Mouse (Mus musculus) adrenal gland, postnatal 36 days (tissue): ENCODE measurements around the gene B830017H08Rik. TPM values are rescaled to one million over a fixed set of nuclear protein-coding genes. Genes with fewer than 3 reads are reported as not detected.

Experiments used
- DNase-seq, 2 experiments: peaks; one replicate each; pipeline ENCODE4 v3.0.0; 2021; ENCODE audit warnings: mixed read lengths in 1 of 2
- total RNA-seq, 2 experiments: library from RNA; stranded (reverse); gene quantifications; 2 replicates each; pipeline ENCODE4 v1.2.3; 2021

B830017H08Rik gene
- total RNA-seq, 2 experiments from 2014 or later = not detected

DNA sequence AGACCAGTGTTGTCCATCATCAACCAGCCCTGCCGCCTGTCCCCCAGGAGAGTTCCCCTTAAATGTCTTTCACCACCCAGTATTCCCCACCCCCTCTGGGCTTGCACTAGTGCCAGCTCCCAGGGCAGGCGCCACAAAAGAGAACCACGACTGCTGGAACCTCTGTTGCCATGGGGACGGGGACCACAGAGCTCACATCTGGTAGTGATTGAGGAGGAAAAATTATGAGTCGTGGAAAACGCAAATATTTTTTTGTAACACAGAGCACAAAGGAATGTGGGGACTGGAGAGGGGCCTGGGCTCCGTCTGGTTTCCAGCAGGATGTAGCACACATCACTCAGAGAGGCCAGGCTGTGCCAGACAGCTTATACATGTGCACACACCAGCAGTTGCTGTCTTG lies 23.2 kb upstream of the B830017H08Rik start:
- DNase-seq = no peak

DNA sequence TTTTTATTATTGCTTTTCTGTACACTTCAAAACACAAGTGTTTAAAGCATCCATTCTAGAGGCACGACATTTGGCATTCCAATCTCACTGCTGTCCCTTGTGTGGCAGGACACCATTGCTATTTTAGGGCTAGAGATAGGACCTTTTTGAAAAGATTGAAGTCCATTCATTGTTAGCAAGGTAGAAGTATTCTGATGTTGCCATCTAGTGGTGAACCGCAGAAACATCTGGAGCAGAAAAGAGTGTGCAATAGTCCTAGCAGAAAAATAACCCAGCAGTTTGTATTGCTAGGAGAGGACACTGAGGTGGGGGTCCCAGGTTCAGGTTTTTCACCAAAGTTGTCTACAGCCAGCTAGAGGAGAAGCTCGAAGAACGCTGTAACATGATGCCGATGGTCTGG lies 20.8 kb upstream of the B830017H08Rik start:
- peak in 1 of 2 experiments; percentile 38 for DNase-seq

DNA sequence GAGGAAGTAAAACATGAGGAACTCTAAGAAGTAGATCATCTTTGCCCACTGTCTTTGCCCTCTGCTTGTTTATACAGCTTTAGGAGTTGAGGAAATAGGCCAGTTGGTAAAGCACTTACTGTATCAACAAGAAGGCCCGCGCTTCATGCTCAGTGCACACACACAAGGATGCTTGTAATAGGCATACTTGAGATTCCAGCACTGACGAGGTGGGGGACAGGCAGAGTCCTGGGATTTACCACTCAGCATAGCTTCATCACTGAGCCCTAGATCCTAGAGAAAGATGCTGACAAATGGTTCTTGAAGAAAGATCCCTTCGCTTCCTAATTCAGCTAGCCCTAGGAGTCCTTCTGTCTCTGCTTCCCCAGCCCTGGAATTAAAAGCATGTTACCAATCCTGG lies 19.7 kb upstream of the B830017H08Rik start:
- no peak for DNase-seq

DNA sequence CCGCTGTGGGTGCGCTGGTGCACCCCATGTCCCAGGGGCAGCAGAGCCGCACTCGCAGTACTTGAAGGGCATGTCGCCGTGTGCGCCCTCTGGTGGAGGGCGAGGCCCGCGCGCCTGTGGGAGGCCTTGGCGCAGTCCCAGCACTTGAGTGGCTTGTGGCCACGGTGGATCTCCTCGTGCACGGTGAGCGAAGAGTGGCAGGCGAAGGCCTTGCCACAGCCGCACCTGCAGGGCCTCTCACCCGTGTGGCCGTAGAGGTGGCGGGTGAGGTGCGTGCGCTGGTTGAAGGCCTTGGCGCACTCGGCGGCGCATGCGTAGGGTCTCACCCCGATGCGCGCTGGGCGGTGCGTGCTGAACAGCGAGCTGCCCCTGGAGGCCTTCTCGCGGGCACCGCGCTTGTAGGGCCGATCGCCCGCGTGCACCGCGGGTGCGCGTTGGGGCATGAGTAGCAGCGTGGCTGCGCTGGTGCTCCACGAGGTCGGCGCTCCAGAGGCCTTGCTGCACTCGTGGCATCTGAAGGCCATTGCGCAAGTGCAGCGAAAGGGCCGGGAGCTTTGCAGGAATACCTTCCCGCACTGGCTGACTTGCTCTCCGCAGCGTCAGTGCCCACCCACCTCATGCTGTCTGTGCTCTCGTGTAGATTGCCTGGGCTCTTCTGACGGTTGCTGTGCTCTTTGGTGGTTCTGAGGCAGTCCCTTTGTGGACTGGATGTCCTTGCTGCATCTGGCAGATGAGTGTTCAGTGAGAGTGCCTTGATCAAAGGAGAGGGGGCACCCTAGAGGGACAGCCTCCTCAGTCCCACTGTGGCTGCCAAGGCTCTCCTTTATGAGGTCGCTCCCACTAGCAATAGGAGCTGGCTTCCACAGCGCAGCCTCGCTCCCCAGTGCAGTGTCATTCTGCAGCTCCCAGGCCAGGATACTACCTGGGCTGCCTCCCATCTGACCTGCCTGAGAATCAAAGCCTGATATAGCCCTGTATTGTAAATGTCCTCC lies 17.2 kb upstream of the B830017H08Rik start:
- peak; percentile 69 to 79 for DNase-seq

DNA sequence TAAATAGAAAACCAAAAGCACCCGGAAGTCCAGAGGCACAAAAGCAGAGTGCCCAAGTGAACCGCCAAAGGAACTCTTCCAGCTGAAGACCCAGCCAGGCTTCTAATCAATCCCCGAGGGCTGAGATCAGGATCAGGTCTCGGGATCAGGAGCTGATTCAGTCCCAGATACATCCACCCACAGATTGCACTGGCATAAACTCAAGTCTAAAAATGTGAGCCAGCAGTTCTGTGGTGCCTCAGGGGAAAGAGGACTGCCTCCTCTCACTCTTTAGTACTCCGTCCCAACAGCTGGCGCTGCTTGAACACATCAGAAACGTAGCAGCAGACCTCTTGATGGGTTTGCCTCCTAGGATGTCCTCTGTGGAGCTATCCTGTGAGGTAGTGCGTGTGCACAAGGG lies 16.4 kb upstream of the B830017H08Rik start:
- no peak for DNase-seq

DNA sequence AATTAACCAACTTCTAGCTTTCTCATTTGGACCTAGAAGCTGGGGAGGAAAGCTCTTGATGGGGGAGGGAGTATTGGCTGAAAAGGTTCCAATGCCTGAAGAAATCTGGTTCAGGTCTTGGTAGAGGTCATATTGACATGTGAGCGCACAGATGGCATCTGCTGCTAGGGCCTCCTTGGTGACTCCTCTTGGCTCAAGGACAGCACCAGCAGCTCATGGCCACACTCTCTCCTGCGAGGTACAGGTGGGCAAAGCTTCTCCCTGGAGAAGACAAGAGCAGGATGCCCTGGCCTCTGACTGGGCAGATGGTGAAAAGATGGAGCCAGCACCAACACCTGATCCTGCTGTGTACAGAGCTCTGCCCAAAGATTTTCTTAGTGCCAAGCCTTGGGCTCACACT lies 6.4 kb upstream of the B830017H08Rik start:
- DNase-seq = no peak

DNA sequence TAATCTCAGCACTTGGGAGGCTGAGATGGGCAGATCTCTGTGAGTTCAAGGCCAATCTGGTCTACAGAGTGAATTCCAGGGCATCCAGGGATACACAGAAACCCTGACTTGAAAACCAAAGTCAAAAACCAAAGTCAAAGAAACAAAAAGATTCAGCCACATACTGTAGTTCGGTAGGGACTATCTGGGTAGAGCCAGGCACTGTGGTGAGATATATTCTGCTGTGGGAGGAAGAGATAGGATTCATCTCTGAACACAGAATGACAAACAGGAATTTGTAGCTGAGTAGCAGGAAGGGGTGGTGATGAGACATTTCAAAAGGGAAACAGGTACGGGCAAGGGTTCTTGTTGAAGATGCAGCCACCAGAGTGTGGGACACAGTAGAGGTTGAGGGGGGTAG lies 4.7 kb upstream of the B830017H08Rik start:
- DNase-seq = no peak

DNA sequence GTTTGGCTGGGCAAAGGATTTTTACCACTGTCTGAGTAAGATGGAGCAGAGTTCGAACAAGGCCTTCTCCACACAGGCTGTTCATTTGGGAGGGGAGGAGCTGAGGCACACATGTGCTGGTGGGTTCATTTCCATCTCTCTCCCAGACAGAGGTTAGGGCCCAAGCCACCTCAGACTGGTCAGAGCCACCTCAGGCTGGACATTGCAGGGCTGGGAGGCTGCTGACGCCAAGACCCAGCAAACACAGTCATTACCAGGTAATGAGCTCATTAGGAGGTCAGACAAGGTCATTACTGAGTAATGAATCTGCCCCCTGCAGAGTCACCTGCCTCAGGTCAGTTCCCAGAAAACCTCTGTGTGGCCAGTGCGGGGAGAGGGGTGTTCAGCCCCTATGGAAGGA lies 4.1 kb upstream of the B830017H08Rik start:
- no peak for DNase-seq

DNA sequence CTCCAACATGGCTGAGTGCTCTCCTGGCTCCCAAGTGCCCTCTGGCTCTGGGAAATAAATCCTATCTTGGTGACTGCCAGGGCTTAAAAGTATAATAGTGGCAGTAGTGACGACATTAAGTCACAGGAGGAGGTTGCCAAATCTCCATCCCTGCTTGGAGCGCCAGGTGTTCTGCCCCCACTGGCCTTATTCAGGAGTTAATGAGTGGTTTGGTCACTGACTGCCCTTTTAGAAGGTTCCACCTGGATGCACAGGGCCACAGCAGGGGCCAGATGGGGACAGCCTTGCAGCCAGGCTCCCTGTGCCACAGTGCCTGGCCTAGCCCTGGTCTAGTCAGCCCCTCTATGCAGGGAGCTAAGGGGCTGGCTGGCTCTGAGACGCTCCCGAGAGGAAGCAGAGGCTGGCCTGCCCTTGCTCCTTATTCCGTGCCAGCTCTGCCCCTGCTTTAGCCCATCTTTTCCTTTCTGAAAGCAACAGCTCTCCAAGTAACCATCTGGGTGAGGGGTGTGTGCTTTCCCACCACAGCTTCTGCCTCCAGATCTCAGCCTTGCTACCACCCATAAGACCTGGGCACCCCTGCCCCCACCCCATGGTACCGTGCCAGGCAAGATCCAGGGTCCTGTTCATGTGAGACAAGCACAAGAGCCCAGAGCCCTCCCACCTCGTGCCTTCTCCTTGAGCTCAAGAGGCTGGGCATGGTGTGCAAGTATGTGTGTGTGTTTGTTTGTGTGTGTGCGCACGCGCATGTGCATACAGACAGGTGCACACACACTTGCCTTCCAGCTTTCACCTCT lies 2.3 kb upstream of the B830017H08Rik start:
- DNase-seq = no peak

DNA sequence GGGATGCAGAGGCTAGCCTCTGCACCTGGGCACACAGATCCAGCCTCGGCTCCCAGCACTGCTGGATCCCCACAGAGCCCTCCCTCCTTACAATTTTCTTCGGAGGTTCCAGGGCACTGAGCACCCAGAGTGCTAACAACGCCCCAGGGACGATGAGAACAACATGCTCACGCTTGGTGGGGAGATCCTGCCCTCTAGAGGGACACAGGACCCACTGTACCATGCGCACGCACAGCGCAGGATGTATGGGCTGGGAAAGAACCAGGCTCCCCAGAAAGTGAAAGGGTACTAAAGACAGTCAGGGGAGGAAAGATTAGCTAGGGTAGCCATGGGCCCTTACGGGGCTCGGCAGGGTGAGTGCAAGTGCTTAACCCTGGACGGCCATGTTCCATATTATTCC lies 1.1 kb upstream of the B830017H08Rik start:
- no peak for DNase-seq

DNA sequence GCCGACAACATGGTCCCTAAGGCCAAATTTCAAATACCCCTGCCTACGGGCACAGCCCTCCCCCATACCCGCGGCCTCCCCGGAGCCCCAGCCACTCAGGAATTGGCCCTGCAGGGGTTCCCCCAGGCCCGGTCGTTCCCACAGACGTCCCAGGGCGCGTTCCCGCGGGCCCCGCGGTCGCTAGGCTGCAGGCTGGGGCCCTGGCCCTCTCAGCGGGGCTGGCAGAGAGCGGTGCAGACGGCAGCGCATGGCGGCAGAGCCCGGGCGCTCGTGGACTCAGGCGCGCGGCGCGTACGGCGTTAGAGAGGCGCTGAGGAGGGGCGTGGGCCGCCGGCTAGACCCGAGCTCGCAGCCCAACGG lies 380 bp downstream of the B830017H08Rik start:
- peak; percentile 25 to 39 for DNase-seq

DNA sequence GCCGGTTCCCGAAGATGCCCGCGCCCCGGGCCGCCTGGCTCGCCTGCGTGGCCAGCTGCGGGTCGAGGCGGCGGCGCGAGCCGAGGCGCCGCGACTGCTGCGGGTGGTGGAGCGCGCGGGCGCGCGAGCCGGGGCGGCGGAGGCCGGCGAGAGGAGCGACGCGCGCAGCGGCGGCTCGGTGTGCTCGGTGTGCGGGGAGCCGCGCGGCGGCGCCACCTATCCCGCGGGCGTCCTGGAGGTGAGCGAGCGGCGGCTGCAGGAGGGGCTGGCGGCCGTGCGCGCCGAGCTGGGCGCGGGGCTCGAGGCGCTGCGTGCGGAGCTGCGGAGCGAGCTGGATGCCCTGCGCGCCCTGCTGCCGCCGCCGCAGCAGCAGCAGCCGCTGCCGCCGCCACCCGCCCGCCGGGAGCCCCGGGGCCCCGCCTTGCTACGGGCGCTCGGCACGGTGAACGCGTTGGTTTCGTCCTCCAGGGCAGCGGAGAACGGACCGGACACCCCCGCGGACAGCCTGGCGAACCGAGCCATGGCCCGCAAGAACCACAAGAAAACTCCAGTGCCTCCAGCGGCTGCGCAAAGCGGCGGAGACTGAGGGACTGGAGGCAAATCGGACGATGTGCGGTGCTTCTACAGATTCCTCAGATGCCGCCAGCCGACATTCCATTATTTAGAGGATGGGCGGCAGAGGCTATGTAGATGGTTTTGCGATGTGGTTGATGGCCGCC lies 919 bp downstream of the B830017H08Rik start:
- DNase-seq = peak; percentile 25 to 36

DNA sequence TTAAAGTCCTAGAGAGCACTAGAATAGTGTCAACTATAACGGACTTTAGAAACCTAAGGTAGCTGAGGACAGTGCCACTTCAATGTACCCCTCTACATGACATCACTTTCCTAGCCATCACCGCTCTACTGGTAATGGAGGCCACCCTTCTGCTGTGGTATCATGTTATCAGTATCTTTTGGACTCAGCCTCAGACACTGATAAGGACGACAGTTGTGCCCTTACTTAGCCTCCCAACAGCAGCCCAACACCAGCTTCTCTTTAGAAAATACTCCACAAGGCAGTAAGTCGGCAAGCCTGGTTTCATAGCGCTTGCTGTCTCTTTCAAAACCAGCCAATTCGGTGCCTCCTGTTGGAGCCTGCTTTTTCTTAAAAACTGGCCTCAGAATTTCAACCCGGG lies 1.6 kb downstream of the B830017H08Rik start:
- no peak for DNase-seq

DNA sequence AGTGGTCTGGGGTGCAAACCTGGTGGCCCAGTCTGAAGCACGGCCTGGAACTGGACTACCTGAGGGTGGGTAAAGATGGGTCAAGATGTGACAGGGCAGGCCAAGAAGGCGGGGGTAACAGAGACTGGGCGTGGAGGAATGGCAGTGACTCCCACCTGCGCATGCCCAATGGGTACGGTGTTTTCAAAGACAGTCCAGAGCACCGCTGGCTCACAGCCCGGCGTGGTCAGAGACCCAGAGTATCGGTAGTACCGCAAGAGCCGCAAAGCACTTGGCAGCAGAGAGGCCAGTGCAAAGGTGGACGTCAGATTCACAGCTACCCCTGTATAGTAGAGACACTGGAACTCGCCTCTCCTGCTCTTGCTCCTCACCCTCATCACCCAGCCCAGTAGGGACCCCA lies 2.6 kb downstream of the B830017H08Rik start:
- no peak for DNase-seq

DNA sequence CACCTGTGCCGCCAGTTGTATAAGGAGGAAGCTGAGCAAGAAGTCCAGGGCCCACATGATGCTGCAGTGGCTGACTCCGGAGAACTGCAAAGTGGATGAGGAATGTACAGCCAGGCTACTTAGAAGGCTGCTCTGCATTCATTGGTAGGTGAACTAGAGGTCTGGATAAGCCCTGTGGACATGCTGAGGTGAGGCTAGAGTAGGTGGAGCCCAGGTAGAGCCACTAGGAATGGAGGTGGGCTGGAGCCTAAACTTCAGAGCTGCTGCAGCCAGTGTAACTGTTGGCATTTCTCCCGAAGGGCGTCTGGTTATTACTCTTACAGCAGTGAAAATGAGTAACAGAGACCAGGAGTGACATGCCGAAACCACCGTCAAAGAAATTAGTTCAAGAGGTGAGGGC lies 5.1 kb downstream of the B830017H08Rik start, which contains the start of gene Car15:
TSS of gene Car15 (minus strand) at position 314 of the 400 bp plus-strand sequence.
- no peak for DNase-seq

DNA sequence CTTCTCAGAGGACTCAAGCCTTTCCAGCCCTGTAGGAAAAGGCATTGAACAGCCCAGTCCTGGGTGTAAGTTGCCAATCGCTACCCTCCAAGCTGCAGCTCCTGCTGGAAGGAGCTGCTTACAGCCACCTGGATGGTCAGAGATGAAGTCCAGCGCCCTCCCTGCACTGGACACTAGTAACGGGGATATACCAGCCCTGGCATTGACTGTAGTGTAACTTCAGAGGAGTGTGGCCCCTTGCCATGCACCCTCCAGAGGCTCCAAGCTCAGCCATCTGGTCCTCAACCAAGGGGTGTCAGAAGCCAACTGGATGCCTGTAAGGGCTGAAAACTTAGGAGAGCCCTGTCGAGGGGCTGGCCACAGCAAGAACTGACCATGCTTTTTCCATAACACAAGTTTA lies 7.1 kb downstream of the B830017H08Rik start:
- DNase-seq = no peak

DNA sequence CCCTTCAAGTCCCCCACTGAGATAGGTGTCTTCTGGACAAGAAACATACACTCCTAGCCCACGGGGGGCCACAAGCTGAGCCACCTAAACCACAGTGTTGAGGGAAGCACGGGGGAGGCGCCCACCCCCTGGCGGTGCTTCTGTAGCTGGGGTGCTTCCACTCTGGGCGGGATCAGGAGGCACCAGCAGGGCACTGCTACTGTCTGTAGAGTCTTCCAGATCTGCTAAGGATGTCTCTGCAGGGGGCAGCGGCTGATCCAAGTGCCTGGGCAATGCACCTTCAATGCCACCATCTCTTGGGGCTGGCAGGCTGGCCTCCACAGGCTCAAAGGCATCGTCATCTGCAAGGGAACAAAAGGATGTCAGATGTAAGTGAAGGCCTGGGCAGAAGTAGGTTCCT lies 9.5 kb downstream of the B830017H08Rik start:
- DNase-seq = no peak

DNA sequence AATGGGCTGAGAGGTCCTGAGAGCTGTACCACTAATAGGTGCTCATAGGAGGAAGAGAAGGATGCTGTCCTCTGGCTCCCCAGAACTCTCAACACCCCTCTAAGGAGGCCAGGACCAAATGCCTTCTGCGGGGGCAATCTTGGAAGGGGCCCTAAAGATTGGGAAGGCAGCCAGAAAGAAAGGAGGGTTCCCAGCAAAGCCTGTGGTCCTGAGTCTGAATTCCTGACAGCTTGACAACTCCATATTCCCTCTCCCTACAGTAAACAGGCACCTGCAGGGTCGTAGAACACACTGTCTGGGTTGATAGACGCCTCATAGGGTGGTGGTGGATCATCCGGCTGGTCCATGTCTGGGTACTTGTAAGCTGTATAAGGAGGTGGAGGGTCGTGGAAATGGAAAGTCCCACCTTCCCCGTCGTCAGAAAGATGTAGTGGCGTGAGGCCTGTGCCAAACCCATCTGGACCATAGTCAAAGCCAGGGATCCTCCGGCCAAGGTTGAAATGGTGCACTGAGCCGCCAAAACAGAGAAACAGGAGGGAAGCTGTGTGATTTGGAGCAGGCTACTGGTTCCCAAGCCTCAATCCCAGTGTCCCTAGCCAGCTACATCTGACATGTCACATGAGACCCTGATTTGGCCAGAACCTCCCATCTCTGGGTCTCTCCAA lies 10.9 kb downstream of the B830017H08Rik start:
- DNase-seq = no peak

DNA sequence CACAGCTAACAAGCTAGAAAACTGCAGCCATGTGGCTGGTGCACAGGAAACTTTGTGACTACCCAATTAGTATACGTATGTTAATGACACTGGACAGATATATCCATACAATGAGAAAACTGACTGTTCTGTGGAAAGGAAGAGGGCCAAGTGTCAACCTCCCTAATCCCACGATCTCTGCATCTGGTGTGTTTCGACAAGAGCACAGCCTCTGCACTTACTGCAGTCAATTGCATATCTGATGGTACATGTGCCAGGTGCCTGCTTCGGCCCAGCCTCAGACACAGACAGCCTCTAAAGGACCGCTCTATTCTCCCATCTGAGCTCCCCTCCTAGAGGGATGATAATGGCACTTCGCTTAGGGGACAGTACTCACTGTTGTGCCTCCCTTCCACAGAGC lies 15.5 kb downstream of the B830017H08Rik start:
- DNase-seq = no peak

DNA sequence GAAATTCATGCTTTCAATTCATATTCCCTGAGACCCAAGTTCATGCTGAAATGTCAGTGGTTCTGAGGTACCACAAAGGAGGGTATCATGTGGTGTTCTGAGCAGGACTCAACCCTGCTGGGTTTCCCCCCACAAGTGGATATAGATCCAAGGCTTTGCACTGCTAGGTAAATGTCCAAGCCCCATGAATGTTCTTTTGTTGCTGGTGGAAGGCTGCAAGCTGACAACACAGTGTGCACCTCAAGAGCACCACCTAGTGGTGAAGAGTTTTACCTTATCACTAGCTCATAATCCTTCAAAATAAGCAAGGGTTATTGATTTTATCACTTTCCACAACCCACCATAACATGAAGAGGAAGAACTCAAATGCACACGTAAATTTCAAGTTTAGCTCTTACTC lies 16.0 kb downstream of the B830017H08Rik start:
- peak in 1 of 2 experiments; percentile 46 for DNase-seq

DNA sequence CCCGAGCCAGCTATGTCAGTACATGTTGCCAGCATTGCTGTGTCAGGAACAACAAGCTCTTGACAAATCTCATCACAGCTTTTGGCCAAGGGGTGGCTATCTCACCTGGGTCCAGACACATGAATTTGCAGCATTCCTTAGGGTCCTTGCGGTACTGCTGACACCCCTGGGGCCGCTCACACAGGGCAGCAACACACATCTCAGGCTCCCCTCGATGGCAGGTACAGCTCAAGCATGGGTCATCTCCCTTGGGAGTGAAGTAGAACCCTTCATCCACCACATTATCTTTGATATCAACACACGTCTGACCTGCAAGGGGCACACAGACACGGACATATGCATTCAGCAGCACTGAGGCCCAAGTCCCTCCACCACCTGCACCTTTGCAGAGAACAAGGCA lies 16.6 kb downstream of the B830017H08Rik start:
- no peak for DNase-seq

DNA sequence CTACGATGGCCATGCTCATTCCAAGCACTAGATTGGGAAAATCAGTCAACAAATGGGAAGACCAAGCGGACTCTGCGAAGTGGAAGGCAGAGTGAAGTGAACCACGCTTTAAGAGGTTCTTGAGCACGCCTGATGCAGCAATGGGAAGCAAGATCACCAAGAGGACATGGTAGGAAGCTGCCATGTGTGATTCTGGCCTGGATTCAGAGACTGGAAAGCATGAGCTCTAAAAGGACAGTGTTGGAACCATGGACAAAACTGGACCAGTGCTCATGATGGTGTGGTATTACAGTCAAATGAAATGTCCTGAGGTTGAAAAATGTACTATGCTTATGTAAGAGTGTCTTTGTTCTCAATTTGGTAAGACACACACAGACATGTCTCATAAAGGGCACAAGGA lies 18.4 kb downstream of the B830017H08Rik start:
- no peak for DNase-seq
